Mouse (Mus musculus): ENCODE measurements around the gene Mitf. TPM values are rescaled to one million over a fixed set of nuclear protein-coding genes. Genes with fewer than 3 reads are reported as not detected.

The Mitf gene
- polyA plus RNA-seq, 1 experiment from 2014 or later: 24.4 TPM

GRCm38 (mm10) chr6:97782291-97782690, 24.6 kb upstream of the Mitf start:
- Histone ChIP-seq H3K36me3 (ENCODE audit: control insufficient read depth, insufficient read depth, low read length) (no peaks in the 10 kb centered on the region), H3K9ac (ENCODE audit: low read depth, low read length) (no peak overlapping the region), H3K27ac (ENCODE audit: low read depth, low read length) (no peak overlapping the region), H3K27me3 (ENCODE audit: control insufficient read depth, insufficient read depth, low read length) (no peaks in the 10 kb centered on the region), H3K4me1 (ENCODE audit: control insufficient read depth, insufficient read depth, low read length) (no peaks in the 10 kb centered on the region), H3K4me3 (ENCODE audit: low read depth, low read length) (no peak overlapping the region), H3K9me3 (replicated peaks; ENCODE audit: control insufficient read depth, low read length) (no peaks in the 10 kb centered on the region), H3K4me2 (no peak overlapping the region)
- WGBS (ENCODE audit: insufficient replicate concordance): 82% methylated on average over 6 of the region's 6 CpGs
- no peak for ATAC-seq (replicated peaks; ENCODE audit: insufficient number of reproducible peaks, low FRiP score, low TSS enrichment)

- Histone ChIP-seq H3K4me3 (ENCODE audit: low read depth, low read length) (no peak overlapping the region), H3K9me3 (replicated peaks; ENCODE audit: control insufficient read depth, low read length) (no peaks in the 10 kb centered on the region), H3K9ac (ENCODE audit: low read depth, low read length) (no peak overlapping the region), H3K27ac (ENCODE audit: low read depth, low read length) (no peak overlapping the region), H3K4me1 (ENCODE audit: control insufficient read depth, insufficient read depth, low read length) (no peaks in the 10 kb centered on the region), H3K4me2 (no peak overlapping the region), H3K27me3 (ENCODE audit: control insufficient read depth, insufficient read depth, low read length) (no peaks in the 10 kb centered on the region), H3K36me3 (ENCODE audit: control insufficient read depth, insufficient read depth, low read length) (no peaks in the 10 kb centered on the region)
- 84% methylated on average over 4 of the region's 4 CpGs for WGBS (ENCODE audit: insufficient replicate concordance)
- ATAC-seq (replicated peaks; ENCODE audit: insufficient number of reproducible peaks, low FRiP score, low TSS enrichment): no peak
Observed at GRCm38 (mm10) chr6:97786871-97787270, 20.0 kb upstream of the Mitf start.

GRCm38 (mm10) chr6:97788361-97788974, 18.4 kb upstream of the Mitf start:
- no peak overlapping the region for H3K4me2 ChIP-seq
- no peaks in the 10 kb centered on the region for H3K27me3 ChIP-seq (ENCODE audit: control insufficient read depth, insufficient read depth, low read length)
- H3K4me1 ChIP-seq (ENCODE audit: control insufficient read depth, insufficient read depth, low read length): no peaks in the 10 kb centered on the region
- H3K4me3 ChIP-seq (ENCODE audit: low read depth, low read length): no peak overlapping the region
- ATAC-seq (replicated peaks; ENCODE audit: insufficient number of reproducible peaks, low FRiP score, low TSS enrichment): no peak
- 76% methylated on average over 9 of the region's 9 CpGs for WGBS (ENCODE audit: insufficient replicate concordance)
- H3K27ac ChIP-seq (ENCODE audit: low read depth, low read length): no peak overlapping the region
- H3K9ac ChIP-seq (ENCODE audit: low read depth, low read length): no peak overlapping the region
- no peaks in the 10 kb centered on the region for H3K36me3 ChIP-seq (ENCODE audit: control insufficient read depth, insufficient read depth, low read length)
- H3K9me3 ChIP-seq (replicated peaks; ENCODE audit: control insufficient read depth, low read length): no peaks in the 10 kb centered on the region

GRCm38 (mm10) chr6:97789700-97790099, 17.2 kb upstream of the Mitf start:
- ATAC-seq (replicated peaks; ENCODE audit: insufficient number of reproducible peaks, low FRiP score, low TSS enrichment): no peak
- Histone ChIP-seq H3K4me3 (ENCODE audit: low read depth, low read length) (no peak overlapping the region), H3K9ac (ENCODE audit: low read depth, low read length) (no peak overlapping the region)

GRCm38 (mm10) chr6:97792104-97792503, 14.7 kb upstream of the Mitf start:
- H3K4me3 ChIP-seq (ENCODE audit: low read depth, low read length): no peak overlapping the region
- 76% methylated on average over 1 of the region's 1 CpGs for WGBS (ENCODE audit: insufficient replicate concordance)
- H3K27ac ChIP-seq (ENCODE audit: low read depth, low read length): no peak overlapping the region
- H3K27me3 ChIP-seq (ENCODE audit: control insufficient read depth, insufficient read depth, low read length): no peaks in the 10 kb centered on the region
- H3K9ac ChIP-seq (ENCODE audit: low read depth, low read length): no peak overlapping the region
- no peak for ATAC-seq (replicated peaks; ENCODE audit: insufficient number of reproducible peaks, low FRiP score, low TSS enrichment)
- no peaks in the 10 kb centered on the region for H3K9me3 ChIP-seq (replicated peaks; ENCODE audit: control insufficient read depth, low read length)
- no peaks in the 10 kb centered on the region for H3K4me1 ChIP-seq (ENCODE audit: control insufficient read depth, insufficient read depth, low read length)
- no peak overlapping the region for H3K4me2 ChIP-seq
- no peaks in the 10 kb centered on the region for H3K36me3 ChIP-seq (ENCODE audit: control insufficient read depth, insufficient read depth, low read length)

More at GRCm38 (mm10) chr6:97789700-97790099, 17.2 kb upstream of the Mitf start:
- Histone ChIP-seq H3K4me1 (ENCODE audit: control insufficient read depth, insufficient read depth, low read length) (no peaks in the 10 kb centered on the region), H3K27me3 (ENCODE audit: control insufficient read depth, insufficient read depth, low read length) (no peaks in the 10 kb centered on the region), H3K27ac (ENCODE audit: low read depth, low read length) (no peak overlapping the region), H3K9me3 (replicated peaks; ENCODE audit: control insufficient read depth, low read length) (no peaks in the 10 kb centered on the region), H3K4me2 (no peak overlapping the region), H3K36me3 (ENCODE audit: control insufficient read depth, insufficient read depth, low read length) (no peaks in the 10 kb centered on the region)
- 58% methylated on average over 7 of the region's 7 CpGs for WGBS (ENCODE audit: insufficient replicate concordance)

GRCm38 (mm10) chr6:97795175-97795574, 11.7 kb upstream of the Mitf start:
- Histone ChIP-seq H3K4me1 (ENCODE audit: control insufficient read depth, insufficient read depth, low read length) (no peaks in the 10 kb centered on the region), H3K27me3 (ENCODE audit: control insufficient read depth, insufficient read depth, low read length) (no peaks in the 10 kb centered on the region), H3K27ac (ENCODE audit: low read depth, low read length) (no peak overlapping the region), H3K9ac (ENCODE audit: low read depth, low read length) (no peak overlapping the region), H3K36me3 (ENCODE audit: control insufficient read depth, insufficient read depth, low read length) (no peaks in the 10 kb centered on the region), H3K4me3 (ENCODE audit: low read depth, low read length) (no peak overlapping the region), H3K9me3 (replicated peaks; ENCODE audit: control insufficient read depth, low read length) (no peaks in the 10 kb centered on the region), H3K4me2 (no peak overlapping the region)
- no peak for ATAC-seq (replicated peaks; ENCODE audit: insufficient number of reproducible peaks, low FRiP score, low TSS enrichment)
- 47% methylated on average over 2 of the region's 2 CpGs for WGBS (ENCODE audit: insufficient replicate concordance)

- Histone ChIP-seq H3K27me3 (ENCODE audit: control insufficient read depth, insufficient read depth, low read length) (no peaks in the 10 kb centered on the region), H3K36me3 (ENCODE audit: control insufficient read depth, insufficient read depth, low read length) (no peaks in the 10 kb centered on the region), H3K4me1 (ENCODE audit: control insufficient read depth, insufficient read depth, low read length) (no peaks in the 10 kb centered on the region), H3K9ac (ENCODE audit: low read depth, low read length) (no peak overlapping the region), H3K9me3 (replicated peaks; ENCODE audit: control insufficient read depth, low read length) (no peaks in the 10 kb centered on the region), H3K27ac (ENCODE audit: low read depth, low read length) (no peak overlapping the region), H3K4me2 (no peak overlapping the region), H3K4me3 (ENCODE audit: low read depth, low read length) (no peak overlapping the region)
- ATAC-seq (replicated peaks; ENCODE audit: insufficient number of reproducible peaks, low FRiP score, low TSS enrichment): no peak
- 48% methylated on average over 2 of the region's 2 CpGs for WGBS (ENCODE audit: insufficient replicate concordance)
Observed at GRCm38 (mm10) chr6:97800615-97801014, 6.2 kb upstream of the Mitf start.

GRCm38 (mm10) chr6:97806051-97806450, 801 bp upstream of the Mitf start:
- Histone ChIP-seq H3K4me2 (peak overlapping the region; percentile 80), H3K9ac (ENCODE audit: low read depth, low read length) (peak overlapping the region; percentile 77; the same call in 1 of the 2 replicates), H3K27me3 (ENCODE audit: control insufficient read depth, insufficient read depth, low read length) (no peaks in the 10 kb centered on the region), H3K36me3 (ENCODE audit: control insufficient read depth, insufficient read depth, low read length) (no peaks in the 10 kb centered on the region), H3K27ac (ENCODE audit: low read depth, low read length) (no peak overlapping the region), H3K4me1 (ENCODE audit: control insufficient read depth, insufficient read depth, low read length) (peaks cover 7% of the 10 kb centered on the region), H3K9me3 (replicated peaks; ENCODE audit: control insufficient read depth, low read length) (no peaks in the 10 kb centered on the region), H3K4me3 (ENCODE audit: low read depth, low read length) (peak overlapping the region; percentile 71)
- 54% methylated on average over 5 of the region's 5 CpGs for WGBS (ENCODE audit: insufficient replicate concordance)
- ATAC-seq (replicated peaks; ENCODE audit: insufficient number of reproducible peaks, low FRiP score, low TSS enrichment): no peak

- no peak overlapping the region for H3K4me3 ChIP-seq (ENCODE audit: low read depth, low read length)
- no peak overlapping the region for H3K4me2 ChIP-seq
- WGBS (ENCODE audit: insufficient replicate concordance): 16% methylated on average over 4 of the region's 4 CpGs
- no peak overlapping the region for H3K9ac ChIP-seq (ENCODE audit: low read depth, low read length)
- no peak for ATAC-seq (replicated peaks; ENCODE audit: insufficient number of reproducible peaks, low FRiP score, low TSS enrichment)
- H3K27me3 ChIP-seq (ENCODE audit: control insufficient read depth, insufficient read depth, low read length): no peaks in the 10 kb centered on the region
- no peaks in the 10 kb centered on the region for H3K36me3 ChIP-seq (ENCODE audit: control insufficient read depth, insufficient read depth, low read length)
- peaks cover 17% of the 10 kb centered on the region for H3K4me1 ChIP-seq (ENCODE audit: control insufficient read depth, insufficient read depth, low read length)
- 0 out of 2 replicates have a peak overlapping the region, but pooled peaks have one; percentile 10 for H3K27ac ChIP-seq (ENCODE audit: low read depth, low read length)
- H3K9me3 ChIP-seq (replicated peaks; ENCODE audit: control insufficient read depth, low read length): no peaks in the 10 kb centered on the region
Observed at GRCm38 (mm10) chr6:97814191-97814590, 7.3 kb downstream of the Mitf start.

Data from heart, embryonic 11.5 days (tissue).